Comparison of ENCODE assay signal across 10 mouse cellular contexts in the genomic region with DNA sequence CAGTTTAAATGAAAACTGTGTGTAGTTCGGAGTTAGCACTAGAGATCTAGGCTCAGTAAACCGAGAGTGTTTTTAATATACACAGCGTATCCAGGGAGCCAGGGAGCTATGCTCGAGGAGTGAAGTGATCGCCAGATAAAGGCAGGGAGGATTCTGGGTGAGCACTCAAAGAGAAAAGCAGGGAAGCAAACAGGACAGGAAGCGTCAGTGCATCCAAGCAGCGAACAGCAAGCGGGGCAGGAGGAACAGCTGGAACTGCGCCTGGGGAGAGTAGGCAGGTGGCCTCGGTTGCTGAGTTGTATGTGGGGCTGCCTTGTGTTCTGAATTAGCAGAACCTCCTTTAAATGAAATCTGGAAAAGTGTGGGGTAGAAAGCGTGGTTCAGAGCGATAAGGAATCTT.
DNase-seq lines count a peak whose midpoint lies in the region; ATAC-seq and TF ChIP-seq lines count a peak whose summit lies in the region.
"Had no signal": no experiment of that assay in that cellular context is flagged by ENCODE, and none has a peak within 500 bp of the region (broad histone marks: within the 10 kb centered on the region; RNA-seq: fewer than 3 reads in every experiment).

No protein-coding gene starts in this region.

- TF ChIP-seq CTCF in lung, postnatal 0 days (IDR thresholded peaks at IDR 0.05) = no peak

- no peaks in the 10 kb centered on the region for H3K9me3 ChIP-seq in hindbrain, embryonic 10.5 days
- no peaks in the 10 kb centered on the region for H3K9me3 ChIP-seq in hindbrain, embryonic 11.5 days (ENCODE audit: control insufficient read depth, low read length)
- no peaks in the 10 kb centered on the region for H3K9me3 ChIP-seq in lung, postnatal 0 days (ENCODE audit: low read length)
- no peaks in the 10 kb centered on the region for H3K9me3 ChIP-seq in embryonic facial prominence, embryonic 14.5 days (ENCODE audit: control insufficient read depth, low read length)

- no peaks in the 10 kb centered on the region; the same call in 1 of the 2 replicates for H3K36me3 ChIP-seq in hindbrain, embryonic 10.5 days
- H3K36me3 ChIP-seq in hindbrain, embryonic 11.5 days (ENCODE audit: control insufficient read depth, insufficient read depth, low read length) = no peaks in the 10 kb centered on the region
- no peaks in the 10 kb centered on the region for H3K36me3 ChIP-seq in lung, postnatal 0 days (ENCODE audit: insufficient read depth, low read length)
- no peaks in the 10 kb centered on the region for H3K36me3 ChIP-seq in embryonic facial prominence, embryonic 14.5 days (ENCODE audit: control insufficient read depth, insufficient read depth, low read length)

- no peaks in the 10 kb centered on the region for H3K27me3 ChIP-seq in hindbrain, embryonic 10.5 days (ENCODE audit: insufficient read depth, poor library complexity, severe bottlenecking)
- H3K27me3 ChIP-seq in hindbrain, embryonic 11.5 days (ENCODE audit: control insufficient read depth, insufficient read depth, low read length) = no peaks in the 10 kb centered on the region
- no peaks in the 10 kb centered on the region for H3K27me3 ChIP-seq in lung, postnatal 0 days (replicated peaks; ENCODE audit: insufficient read depth, low read length)
- no peaks in the 10 kb centered on the region for H3K27me3 ChIP-seq in embryonic facial prominence, embryonic 14.5 days (replicated peaks; ENCODE audit: control insufficient read depth, insufficient read depth, low read length)

- 51% methylated on average over 12 of the region's 12 CpGs for WGBS in hindbrain, embryonic 10.5 days
- WGBS in hindbrain, embryonic 11.5 days = 52% methylated on average over 12 of the region's 12 CpGs
- 34% methylated on average over 12 of the region's 12 CpGs for WGBS in lung, postnatal 0 days
- 31% methylated on average over 12 of the region's 12 CpGs for WGBS in embryonic facial prominence, embryonic 14.5 days

- no peak for TF ChIP-seq EP300 in lung, postnatal 0 days (IDR thresholded peaks at IDR 0.05)

- no peak overlapping the region for H3K9ac ChIP-seq in hindbrain, embryonic 11.5 days (ENCODE audit: low read depth, low read length)
- H3K9ac ChIP-seq in lung, postnatal 0 days (replicated peaks; ENCODE audit: low read depth) = no peak overlapping the region
- no peak overlapping the region for H3K9ac ChIP-seq in embryonic facial prominence, embryonic 14.5 days (ENCODE audit: low read depth, low read length)

- peaks cover 24% of the 10 kb centered on the region for H3K4me1 ChIP-seq in hindbrain, embryonic 10.5 days (replicated peaks)
- no peaks in the 10 kb centered on the region for H3K4me1 ChIP-seq in hindbrain, embryonic 11.5 days (replicated peaks; ENCODE audit: control insufficient read depth, insufficient read depth, low read length)
- H3K4me1 ChIP-seq in lung, postnatal 0 days (ENCODE audit: insufficient read depth, low read depth, low read length) = peaks cover 3% of the 10 kb centered on the region; the same call in 1 of the 2 replicates
- peaks cover 8% of the 10 kb centered on the region; the same call in 1 of the 2 replicates for H3K4me1 ChIP-seq in embryonic facial prominence, embryonic 14.5 days (ENCODE audit: control insufficient read depth, insufficient read depth, low read length)

- H3K27ac ChIP-seq in hindbrain, embryonic 10.5 days = peak overlapping the region; percentile 10; the same call in 1 of the 2 replicates
- no peak overlapping the region for H3K27ac ChIP-seq in hindbrain, embryonic 11.5 days (ENCODE audit: low read depth, low read length)
- H3K27ac ChIP-seq in lung, postnatal 0 days (ENCODE audit: low read length) = no peak overlapping the region
- no peak overlapping the region for H3K27ac ChIP-seq in embryonic facial prominence, embryonic 14.5 days (replicated peaks; ENCODE audit: low read depth, low read length)

- no peak overlapping the region for H3K4me3 ChIP-seq in hindbrain, embryonic 10.5 days
- H3K4me3 ChIP-seq in hindbrain, embryonic 11.5 days (ENCODE audit: low read depth, low read length) = no peak overlapping the region
- H3K4me3 ChIP-seq in lung, postnatal 0 days (ENCODE audit: low read depth, low read length) = no peak overlapping the region
- H3K4me3 ChIP-seq in embryonic facial prominence, embryonic 14.5 days (ENCODE audit: low read depth, low read length) = no peak overlapping the region

- DNase-seq in hindbrain, embryonic 10.5 days (ENCODE audit: low spot score) = no peak
- DNase-seq in hindbrain, embryonic 11.5 days (ENCODE audit: low spot score) = no peak
- DNase-seq in lung, postnatal 0 days (ENCODE audit: low spot score) = no peak
- DNase-seq in lung, postnatal 25 days (ENCODE audit: low spot score) = no peak
- peak; percentile 56 for DNase-seq in embryonic facial prominence, embryonic 14.5 days (ENCODE audit: low spot score)
- no peak for DNase-seq in ovary, adult 18-20 months (ENCODE audit: low spot score)
- DNase-seq: adrenal gland, postnatal 25 days; kidney, adult 9 months had no signal

- ATAC-seq in hindbrain, embryonic 11.5 days (ENCODE audit: low FRiP score) = no peak
- no peak for ATAC-seq in lung, postnatal 0 days
- ATAC-seq in embryonic facial prominence, embryonic 14.5 days (ENCODE audit: low read depth) = peak; percentile 56; the same call in 1 of the 2 replicates
- peak; percentile 40 for ATAC-seq in megakaryocyte-erythroid progenitor cell, adult 5-6 weeks (replicated peaks; ENCODE audit: low FRiP score, low TSS enrichment, poor library complexity, severe bottlenecking)
- ATAC-seq: midbrain, embryonic 16.5 days had no signal

- no peak overlapping the region for H3K4me2 ChIP-seq in hindbrain, embryonic 11.5 days (replicated peaks; ENCODE audit: low read depth, low read length)
- peak overlapping the region; percentile 27; the same call in 1 of the 2 replicates for H3K4me2 ChIP-seq in lung, postnatal 0 days (replicated peaks; ENCODE audit: low read depth, low read length)
- H3K4me2 ChIP-seq in embryonic facial prominence, embryonic 14.5 days (ENCODE audit: low read depth, low read length) = peak overlapping the region; percentile 34

Comparison
In these comparisons a context has a peak if more than half of its experiments do, and no peak if none do; other contexts are left out.
1. ATAC-seq: peak in embryonic facial prominence, embryonic 14.5 days (single experiment) and megakaryocyte-erythroid progenitor cell, adult 5-6 weeks (single experiment); none in hindbrain, embryonic 11.5 days (single experiment) and lung, postnatal 0 days (single experiment).